Mouse (Mus musculus): ENCODE data around the gene Uqcc2. TPM values are rescaled to one million over a fixed set of nuclear protein-coding genes. Genes with fewer than 3 reads are reported as not detected.

Gene Uqcc2
- total RNA-seq, 1 experiment from 2014 or later, result 113 TPM

DNA sequence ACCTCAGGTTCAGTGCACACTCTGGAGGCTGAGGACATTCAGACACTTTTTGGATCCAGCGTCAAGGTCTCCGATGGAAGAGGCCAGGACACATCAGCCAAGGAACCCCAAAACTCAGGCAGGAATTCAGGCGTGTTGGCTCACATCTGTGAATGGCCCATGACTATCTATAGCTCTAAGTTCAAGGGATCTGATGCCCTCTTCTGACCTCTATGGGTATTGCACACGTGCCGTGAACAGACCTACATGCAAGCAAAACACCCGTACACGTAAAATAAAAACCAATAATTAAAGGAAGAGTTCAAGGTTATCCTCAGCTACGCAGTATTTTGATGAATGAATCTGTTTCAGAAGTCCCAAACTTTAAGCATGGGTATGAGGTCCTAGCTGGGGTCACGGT lies 27.0 kb downstream of the Uqcc2 start:
- 0 out of 4 replicates have a peak, but pooled peaks have one; percentile 36 to 59 for ATAC-seq (replicated peaks in 1 of 2; ENCODE audit: insufficient read depth in 1 of 2, low FRiP score in 2 of 2, low TSS enrichment in 1 of 2, low read depth in 1 of 2, poor library complexity in 2 of 2, severe bottlenecking in 2 of 2)

DNA sequence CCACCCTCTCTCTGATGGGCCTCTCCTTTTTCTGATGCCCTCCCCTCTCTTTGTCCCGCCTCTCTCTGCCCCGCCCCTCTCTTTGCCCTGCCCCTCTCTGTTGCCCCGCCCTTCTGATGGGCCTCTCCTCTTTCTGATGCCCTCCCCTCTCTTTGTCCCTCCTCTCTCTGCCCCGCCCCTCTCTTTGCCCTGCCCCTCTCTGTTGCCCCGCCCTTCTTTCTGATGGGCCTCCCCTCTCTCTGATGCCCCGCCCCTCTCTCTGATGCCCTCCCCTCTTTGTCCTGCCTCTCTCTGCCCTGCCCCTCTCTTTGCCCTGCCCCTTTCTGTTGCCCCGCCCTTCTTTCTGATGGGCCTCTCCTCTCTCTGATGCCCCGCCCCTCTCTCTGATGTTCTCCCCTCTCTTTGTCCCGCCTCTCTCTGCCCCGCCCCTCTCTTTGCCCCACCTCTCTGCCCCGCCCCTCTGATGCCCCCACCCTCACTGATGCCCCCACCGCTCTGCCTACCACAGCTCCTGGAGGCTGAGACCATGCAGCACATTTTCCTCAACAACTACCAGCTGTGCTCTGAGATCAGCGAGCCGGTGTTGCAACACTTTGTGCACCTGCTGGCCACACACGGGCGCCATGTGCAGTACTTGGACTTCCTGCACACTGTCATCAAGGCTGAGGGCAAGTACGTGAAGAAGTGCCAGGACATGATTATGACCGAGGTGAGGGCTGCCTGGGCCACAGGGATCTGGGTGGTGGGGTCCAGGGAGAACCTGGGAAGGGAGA lies 27.8 kb downstream of the Uqcc2 start:
- peak in 1 of 2 experiments; percentile 23; a peak in 1 of 4 replicates for ATAC-seq (replicated peaks in 1 of 2; ENCODE audit: insufficient read depth in 1 of 2, low FRiP score in 2 of 2, low TSS enrichment in 1 of 2, low read depth in 1 of 2, poor library complexity in 2 of 2, severe bottlenecking in 2 of 2)

DNA sequence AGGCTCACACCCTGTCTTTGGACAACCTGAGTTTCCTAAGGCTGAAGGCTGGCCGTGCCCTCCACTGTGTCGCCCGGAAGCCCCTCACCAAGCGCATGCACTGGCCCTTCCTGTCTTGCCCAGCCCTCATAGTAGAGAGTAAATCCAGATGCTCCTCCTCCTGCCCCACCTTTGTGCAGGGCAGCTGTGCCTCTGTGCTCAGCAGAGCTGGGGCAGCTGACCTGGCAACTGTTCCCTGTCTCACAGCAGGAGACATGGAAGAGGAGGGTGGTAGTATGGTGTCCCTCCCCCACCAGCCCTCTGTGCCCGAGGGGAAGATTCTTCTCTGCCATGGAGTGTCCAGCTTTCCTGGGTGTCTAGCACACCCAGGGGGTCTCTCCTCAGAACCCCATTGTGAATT lies 32.0 kb downstream of the Uqcc2 start:
- ATAC-seq (replicated peaks in 1 of 2; ENCODE audit: insufficient read depth in 1 of 2, low FRiP score in 2 of 2, low TSS enrichment in 1 of 2, low read depth in 1 of 2, poor library complexity in 2 of 2, severe bottlenecking in 2 of 2), result no peak

- ATAC-seq (replicated peaks in 1 of 2; ENCODE audit: insufficient read depth in 1 of 2, low FRiP score in 2 of 2, low TSS enrichment in 1 of 2, low read depth in 1 of 2, poor library complexity in 2 of 2, severe bottlenecking in 2 of 2), result no peak
Measured at GRCm38 (mm10) chr17:27095690-27096089, 38.0 kb downstream of the Uqcc2 start.

- ATAC-seq (replicated peaks in 1 of 2; ENCODE audit: insufficient read depth in 1 of 2, low FRiP score in 2 of 2, low TSS enrichment in 1 of 2, low read depth in 1 of 2, poor library complexity in 2 of 2, severe bottlenecking in 2 of 2), result no peak
Measured at GRCm38 (mm10) chr17:27090068-27090467, 43.6 kb downstream of the Uqcc2 start.

- ATAC-seq (replicated peaks in 1 of 2; ENCODE audit: insufficient read depth in 1 of 2, low FRiP score in 2 of 2, low TSS enrichment in 1 of 2, low read depth in 1 of 2, poor library complexity in 2 of 2, severe bottlenecking in 2 of 2), result peak in 1 of 2 experiments; percentile 22; a peak in 1 of 4 replicates
Measured at GRCm38 (mm10) chr17:27087426-27087825, 46.3 kb downstream of the Uqcc2 start.

GRCm38 (mm10) chr17:27085676-27086075 lies 48.0 kb downstream of the Uqcc2 start:
- no peak for ATAC-seq (replicated peaks in 1 of 2; ENCODE audit: insufficient read depth in 1 of 2, low FRiP score in 2 of 2, low TSS enrichment in 1 of 2, low read depth in 1 of 2, poor library complexity in 2 of 2, severe bottlenecking in 2 of 2)

DNA sequence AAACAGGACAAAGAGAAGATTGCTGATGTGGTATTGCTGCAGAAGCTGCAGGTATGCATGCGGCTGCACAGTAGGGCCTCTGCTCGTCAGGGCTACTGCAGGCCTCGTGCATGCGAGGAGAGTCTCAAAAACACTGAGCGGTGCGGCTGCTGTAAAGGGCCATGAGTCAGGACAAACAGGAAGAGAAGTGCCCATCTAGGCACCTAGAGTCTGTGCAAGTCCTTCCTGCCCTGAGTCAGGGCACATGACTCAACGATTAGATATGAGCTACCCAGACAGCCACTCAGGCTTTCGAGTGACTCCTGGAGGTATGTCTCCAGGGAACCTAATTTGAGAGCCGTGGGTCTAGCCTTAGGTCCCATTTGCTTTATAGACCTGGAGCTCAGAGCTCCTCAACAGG lies 50.1 kb downstream of the Uqcc2 start:
- ATAC-seq (replicated peaks in 1 of 2; ENCODE audit: insufficient read depth in 1 of 2, low FRiP score in 2 of 2, low TSS enrichment in 1 of 2, low read depth in 1 of 2, poor library complexity in 2 of 2, severe bottlenecking in 2 of 2), result peak; percentile 30 to 61; a peak in 3 of 4 replicates

GRCm38 (mm10) chr17:27082796-27083195 lies 50.9 kb downstream of the Uqcc2 start:
- no peak for ATAC-seq (replicated peaks in 1 of 2; ENCODE audit: insufficient read depth in 1 of 2, low FRiP score in 2 of 2, low TSS enrichment in 1 of 2, low read depth in 1 of 2, poor library complexity in 2 of 2, severe bottlenecking in 2 of 2)

DNA sequence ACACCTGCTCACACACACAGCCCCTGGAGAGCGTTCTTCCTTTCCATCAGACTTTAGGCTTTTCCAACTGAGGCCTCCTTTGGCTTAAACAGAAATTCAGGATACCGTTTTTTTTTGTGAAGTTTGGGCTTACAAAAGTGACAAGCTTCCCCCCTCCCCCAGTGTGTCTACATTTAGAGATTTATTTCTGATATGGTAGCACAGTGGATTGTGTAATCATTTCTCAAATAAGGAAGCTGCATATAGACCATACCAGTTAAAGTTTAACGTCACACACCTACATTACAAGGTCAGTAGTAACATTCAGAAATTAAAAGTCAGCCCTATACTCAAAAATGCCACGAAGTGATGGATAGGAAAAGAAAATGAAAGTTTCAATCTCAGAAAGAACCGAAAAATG lies 51.8 kb downstream of the Uqcc2 start:
- no peak for ATAC-seq (replicated peaks in 1 of 2; ENCODE audit: insufficient read depth in 1 of 2, low FRiP score in 2 of 2, low TSS enrichment in 1 of 2, low read depth in 1 of 2, poor library complexity in 2 of 2, severe bottlenecking in 2 of 2)

GRCm38 (mm10) chr17:27078499-27078898 lies 55.2 kb downstream of the Uqcc2 start:
- ATAC-seq (replicated peaks in 1 of 2; ENCODE audit: insufficient read depth in 1 of 2, low FRiP score in 2 of 2, low TSS enrichment in 1 of 2, low read depth in 1 of 2, poor library complexity in 2 of 2, severe bottlenecking in 2 of 2), result no peak

GRCm38 (mm10) chr17:27077920-27078319 lies 55.8 kb downstream of the Uqcc2 start:
- ATAC-seq (replicated peaks in 1 of 2; ENCODE audit: insufficient read depth in 1 of 2, low FRiP score in 2 of 2, low TSS enrichment in 1 of 2, low read depth in 1 of 2, poor library complexity in 2 of 2, severe bottlenecking in 2 of 2), result no peak

DNA sequence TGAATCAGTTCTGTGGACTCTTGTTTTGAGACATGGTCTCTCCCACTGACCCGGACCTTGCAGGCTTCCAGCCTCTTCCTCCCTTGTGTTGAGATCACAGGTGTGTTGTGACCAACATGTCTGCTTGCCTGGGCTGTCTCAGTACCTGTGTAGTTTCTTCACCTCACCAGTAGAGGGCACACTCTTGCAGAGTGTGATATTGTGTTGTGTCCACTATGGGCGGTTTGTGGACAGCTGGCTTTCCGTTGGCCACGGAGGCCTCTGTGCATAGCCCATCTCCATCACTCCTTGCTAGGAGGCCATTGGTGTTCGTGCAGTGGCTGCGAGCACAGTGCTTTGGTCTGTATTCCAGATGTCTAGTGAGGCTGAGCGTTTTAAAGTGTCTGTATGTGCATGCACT lies 56.6 kb downstream of the Uqcc2 start:
- no peak for ATAC-seq (replicated peaks in 1 of 2; ENCODE audit: insufficient read depth in 1 of 2, low FRiP score in 2 of 2, low TSS enrichment in 1 of 2, low read depth in 1 of 2, poor library complexity in 2 of 2, severe bottlenecking in 2 of 2)

- ATAC-seq (replicated peaks in 1 of 2; ENCODE audit: insufficient read depth in 1 of 2, low FRiP score in 2 of 2, low TSS enrichment in 1 of 2, low read depth in 1 of 2, poor library complexity in 2 of 2, severe bottlenecking in 2 of 2), result no peak
Measured at GRCm38 (mm10) chr17:27074849-27075745, 58.6 kb downstream of the Uqcc2 start.

GRCm38 (mm10) chr17:27074236-27074635 lies 59.5 kb downstream of the Uqcc2 start:
- ATAC-seq (replicated peaks in 1 of 2; ENCODE audit: insufficient read depth in 1 of 2, low FRiP score in 2 of 2, low TSS enrichment in 1 of 2, low read depth in 1 of 2, poor library complexity in 2 of 2, severe bottlenecking in 2 of 2), result peak; percentile 57 to 69

DNA sequence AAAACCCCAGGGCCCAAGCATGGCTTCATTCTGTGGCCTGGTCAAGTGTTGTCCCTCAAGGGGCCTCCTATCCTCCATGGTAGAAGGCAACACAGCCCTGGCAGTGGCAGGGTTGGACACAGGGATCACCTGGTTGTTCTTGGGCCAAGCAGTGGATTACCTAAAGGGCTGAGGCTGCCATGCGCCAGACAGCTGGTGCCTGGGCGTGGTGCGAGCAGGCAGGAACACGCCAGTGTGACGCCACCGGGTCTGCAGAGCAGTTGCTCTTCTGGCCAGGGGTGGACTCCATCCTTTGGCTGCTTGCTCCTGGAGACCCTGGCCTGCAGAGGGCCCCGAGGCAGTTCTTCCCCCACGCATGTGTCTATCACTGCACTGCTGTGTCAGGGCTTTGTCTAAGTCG lies 59.9 kb downstream of the Uqcc2 start:
- no peak for ATAC-seq (replicated peaks in 1 of 2; ENCODE audit: insufficient read depth in 1 of 2, low FRiP score in 2 of 2, low TSS enrichment in 1 of 2, low read depth in 1 of 2, poor library complexity in 2 of 2, severe bottlenecking in 2 of 2)

DNA sequence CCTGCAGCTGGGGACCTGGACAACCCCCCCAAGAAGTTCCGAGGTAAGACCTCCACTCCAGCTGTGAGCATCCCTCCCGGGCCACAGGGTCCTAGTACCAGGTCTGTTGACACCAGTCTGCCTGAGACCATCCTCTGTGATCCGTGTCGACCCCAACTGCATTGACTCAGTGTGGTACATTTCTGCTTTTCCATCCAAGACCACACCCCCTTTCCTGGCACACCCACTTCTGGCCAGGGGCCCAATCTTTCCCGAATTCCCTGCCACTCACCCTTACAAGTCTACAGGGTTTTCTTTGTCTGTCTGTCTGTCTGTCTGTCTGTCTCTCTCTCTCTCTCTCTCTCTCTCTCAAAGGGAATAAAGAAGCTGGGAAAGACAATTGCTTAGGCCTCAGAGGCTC lies 60.6 kb downstream of the Uqcc2 start:
- no peak for ATAC-seq (replicated peaks in 1 of 2; ENCODE audit: insufficient read depth in 1 of 2, low FRiP score in 2 of 2, low TSS enrichment in 1 of 2, low read depth in 1 of 2, poor library complexity in 2 of 2, severe bottlenecking in 2 of 2)

Measured in hematopoietic stem cell, adult 5-6 weeks (primary cell).